Mouse (Mus musculus): ENCODE measurements around the gene Ier2. TPM values are rescaled to one million over a fixed set of nuclear protein-coding genes. Genes with fewer than 3 reads are reported as not detected.
A peak's percentile ranks its signal among the peaks of the same experiment; 100 is the strongest.
"Not testable (repeated sequence)": the region's sequence is repeated elsewhere in the genome, so short reads cannot be mapped to it uniquely, and the experiment has no call there.

Gene Ier2
- polyA plus RNA-seq, 1 experiment: 14.7 TPM

DNA sequence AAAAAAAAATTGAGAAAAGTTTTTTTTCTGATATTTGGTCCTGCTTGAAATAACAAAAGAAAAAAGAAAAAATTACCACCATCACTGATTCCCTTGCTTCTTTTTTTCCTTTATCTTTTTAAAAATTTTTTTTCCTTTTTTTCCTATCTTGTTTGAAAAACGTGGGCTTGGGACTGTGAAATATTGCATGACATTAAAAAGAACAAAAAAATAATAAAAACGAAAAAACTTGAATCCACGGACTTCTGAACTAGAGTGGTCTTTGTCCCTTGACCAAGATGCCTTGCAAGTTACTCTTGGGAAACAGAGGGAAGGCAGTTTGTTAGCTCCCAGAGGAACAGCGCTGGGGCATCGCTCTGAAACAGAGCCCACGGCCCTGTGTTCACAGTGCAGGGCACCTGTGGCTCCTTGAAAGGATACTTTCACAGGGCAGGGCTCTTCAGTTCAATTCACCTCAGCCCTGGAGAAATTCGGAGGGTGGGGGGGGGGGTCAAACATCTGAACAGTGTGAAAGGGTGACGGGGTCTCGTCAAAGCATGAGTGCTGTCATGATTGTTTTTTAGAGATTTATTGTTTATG, 22.6 kb downstream of the Ier2 start:
- DNase-seq (ENCODE audit: low spot score): no peak

DNA sequence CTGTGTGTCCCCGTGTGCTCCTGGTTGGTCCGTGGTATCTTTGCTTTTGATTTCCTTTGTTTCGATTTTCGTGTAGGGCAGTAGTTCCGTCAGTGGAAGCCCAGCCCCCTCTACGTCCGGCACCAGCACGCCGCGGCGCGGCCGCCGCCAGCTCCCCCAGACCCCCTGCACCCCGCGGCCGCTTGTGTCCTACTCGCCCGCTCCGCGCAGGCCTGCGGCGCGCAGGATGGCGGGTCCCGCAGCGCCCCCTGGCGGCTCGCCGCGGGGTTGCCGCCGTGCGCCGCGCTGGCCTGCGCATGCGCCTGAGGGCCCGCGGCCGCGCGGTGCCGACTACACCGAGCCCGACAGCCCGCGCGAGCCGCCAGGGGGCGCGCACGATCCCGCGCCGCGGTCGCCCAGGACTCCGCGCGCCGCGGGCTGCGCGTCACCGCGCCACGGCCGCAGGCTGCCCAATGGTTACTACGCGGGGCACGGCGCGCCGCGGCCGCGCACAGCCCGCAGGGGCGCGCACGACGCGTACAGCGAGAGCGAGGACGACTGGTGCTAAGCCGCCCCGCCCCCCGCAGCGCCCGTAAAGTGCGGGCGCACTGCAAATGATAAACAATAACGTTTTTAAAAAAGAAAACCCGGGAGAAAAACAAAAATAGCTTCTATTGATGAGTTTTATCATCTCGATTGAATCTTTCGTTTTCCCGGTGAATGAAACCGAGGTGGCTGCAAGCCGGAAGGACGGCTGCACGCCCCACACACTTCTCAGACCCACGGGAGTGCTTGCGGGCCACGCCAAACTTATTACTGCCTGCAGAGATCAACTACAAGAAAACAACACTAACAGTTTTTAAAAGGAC, 23.3 kb downstream of the Ier2 start:
- DNase-seq (ENCODE audit: low spot score): peak; percentile 97

DNA sequence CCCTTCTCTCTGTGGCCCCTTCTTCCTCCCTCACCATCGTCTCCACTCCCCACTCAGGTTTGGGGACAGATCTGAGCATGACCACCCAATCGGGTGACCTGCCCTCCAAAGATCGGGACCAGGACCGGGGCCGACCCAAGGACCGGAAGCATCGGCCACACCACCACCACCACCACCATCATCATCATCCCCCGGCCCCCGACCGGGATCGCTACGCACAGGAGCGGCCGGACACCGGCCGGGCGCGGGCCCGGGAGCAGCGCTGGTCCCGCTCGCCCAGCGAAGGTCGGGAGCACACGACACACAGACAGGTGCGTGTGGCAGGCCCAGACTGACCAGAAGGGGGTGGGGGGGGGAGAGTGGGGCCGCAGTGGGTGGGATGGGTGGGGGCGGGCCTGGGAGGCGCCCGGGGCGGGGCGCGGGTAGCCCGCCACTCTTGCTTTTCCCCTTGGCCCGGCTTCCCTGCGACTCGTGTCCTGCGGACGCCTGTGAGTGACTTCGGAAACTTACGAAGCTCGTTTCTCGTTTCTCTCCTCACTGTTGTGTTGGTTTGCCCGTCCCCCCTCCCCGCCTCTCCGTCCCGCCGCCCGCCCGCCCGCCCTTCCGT, 24.0 kb downstream of the Ier2 start:
- DNase-seq (ENCODE audit: low spot score): peak; percentile 51

DNA sequence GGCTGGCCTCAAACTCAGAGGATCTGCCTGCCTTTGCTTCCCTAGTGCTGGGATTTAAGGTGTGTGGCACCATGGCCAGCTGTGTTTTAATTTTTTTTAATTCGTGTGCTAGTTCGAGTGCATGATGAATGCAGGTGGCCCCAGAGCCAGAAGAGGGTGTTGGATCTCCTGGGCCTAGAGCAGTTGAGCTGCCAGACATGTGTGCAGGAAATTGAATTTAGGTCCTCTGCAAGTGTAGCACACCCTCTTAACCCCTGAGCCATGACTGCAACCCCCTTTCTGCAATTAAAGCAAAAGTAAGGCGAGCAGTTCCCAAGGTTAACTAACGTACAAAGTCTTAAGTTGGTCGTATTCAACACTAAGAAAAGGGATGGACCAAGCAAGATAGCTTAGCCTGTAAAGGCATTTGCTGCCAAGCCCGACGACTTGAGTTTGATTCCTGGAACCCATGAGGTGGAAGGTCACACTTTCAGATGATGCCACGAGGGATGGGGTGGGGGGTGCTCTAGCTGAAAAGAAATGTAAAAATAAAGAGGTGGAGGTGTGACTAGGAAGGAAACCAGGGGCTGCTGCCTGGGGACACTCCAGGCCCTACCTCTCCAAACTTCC, 24.6 kb downstream of the Ier2 start:
- no peak for DNase-seq (ENCODE audit: low spot score)

DNA sequence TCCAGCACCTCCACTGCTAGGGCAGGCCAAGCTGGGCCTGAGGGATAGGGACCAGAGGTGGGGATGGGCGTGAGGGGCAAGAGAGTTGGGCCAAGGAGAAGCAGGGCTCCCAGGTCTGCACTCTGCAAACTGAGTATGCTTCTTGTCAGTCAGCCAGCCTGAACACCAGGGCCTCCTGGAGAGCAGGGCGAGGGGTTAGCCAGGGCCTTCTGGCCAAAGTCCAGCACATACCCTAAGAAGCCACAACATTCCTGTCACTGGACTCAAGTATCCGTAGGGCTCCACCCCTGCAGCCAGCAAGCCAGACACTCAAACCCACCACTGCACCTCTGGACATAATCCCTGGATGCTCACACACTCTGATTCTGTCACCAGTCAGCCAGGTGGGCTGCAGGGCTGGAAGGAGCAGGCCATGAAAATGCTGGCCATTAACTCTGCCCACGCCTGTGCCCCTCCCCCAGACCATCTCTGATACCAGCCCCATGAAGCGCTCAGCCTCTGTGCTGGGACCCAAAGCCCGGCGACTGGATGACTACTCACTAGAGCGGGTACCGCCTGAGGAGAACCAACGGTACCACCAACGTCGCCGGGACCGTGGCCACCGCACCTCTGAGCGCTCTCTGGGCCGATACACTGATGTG, 26.5 kb downstream of the Ier2 start:
- DNase-seq (ENCODE audit: low spot score): no peak

DNA sequence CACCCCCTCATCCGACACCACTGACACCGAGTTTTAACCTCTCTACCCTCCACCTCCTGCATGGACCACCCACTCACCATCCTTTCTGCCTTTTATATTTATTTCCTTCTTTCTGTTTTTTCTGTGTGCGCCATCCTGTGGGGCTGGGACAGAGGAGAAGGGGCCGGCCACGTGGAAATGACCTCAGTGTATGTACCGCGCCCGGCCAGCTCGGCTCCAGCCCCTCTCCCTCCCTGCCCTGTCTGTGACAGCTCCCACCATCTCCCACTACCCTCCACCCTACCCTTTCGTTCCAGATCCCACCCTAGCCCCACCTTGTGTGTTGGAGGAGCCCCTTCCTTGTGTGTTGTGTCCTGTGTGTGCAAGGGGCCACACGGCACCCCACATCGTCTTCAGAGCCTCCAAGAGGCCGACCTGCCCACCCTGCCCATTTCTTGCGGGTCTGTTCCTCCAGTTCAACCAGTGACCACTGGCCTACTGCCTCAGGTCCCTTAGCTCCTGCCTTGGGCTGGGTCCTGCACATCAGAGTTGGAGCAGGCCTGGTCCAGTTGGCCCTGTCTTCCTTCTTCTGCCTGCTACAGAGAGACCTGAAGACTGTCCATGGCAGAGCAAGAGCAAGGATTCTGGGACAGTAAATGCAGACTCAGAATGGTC, 27.1 kb downstream of the Ier2 start:
- DNase-seq (ENCODE audit: low spot score): no peak

DNA sequence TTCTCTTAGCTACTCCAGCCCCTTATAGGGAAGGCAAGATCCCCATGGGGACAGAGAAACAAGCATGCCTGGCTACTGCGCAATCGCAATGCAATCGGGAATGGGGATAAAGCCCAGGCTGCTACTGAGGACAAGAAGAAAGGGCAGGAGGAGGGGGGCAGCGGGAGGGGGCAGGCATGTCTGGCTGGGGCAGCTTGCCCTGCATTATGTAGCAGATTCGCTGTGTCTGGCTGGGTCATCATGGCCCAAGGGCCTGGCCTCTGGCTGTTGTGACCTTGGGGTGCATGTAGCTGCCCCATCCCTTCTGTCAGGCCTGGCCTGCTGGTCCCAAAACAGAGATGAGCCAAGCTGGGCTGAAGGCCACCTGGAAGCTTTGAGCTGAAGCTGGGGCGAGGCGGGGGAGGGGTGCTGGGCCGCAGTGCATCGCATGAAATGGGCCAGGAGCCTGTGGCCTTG, 27.8 kb downstream of the Ier2 start:
- no peak for DNase-seq (ENCODE audit: low spot score)

DNA sequence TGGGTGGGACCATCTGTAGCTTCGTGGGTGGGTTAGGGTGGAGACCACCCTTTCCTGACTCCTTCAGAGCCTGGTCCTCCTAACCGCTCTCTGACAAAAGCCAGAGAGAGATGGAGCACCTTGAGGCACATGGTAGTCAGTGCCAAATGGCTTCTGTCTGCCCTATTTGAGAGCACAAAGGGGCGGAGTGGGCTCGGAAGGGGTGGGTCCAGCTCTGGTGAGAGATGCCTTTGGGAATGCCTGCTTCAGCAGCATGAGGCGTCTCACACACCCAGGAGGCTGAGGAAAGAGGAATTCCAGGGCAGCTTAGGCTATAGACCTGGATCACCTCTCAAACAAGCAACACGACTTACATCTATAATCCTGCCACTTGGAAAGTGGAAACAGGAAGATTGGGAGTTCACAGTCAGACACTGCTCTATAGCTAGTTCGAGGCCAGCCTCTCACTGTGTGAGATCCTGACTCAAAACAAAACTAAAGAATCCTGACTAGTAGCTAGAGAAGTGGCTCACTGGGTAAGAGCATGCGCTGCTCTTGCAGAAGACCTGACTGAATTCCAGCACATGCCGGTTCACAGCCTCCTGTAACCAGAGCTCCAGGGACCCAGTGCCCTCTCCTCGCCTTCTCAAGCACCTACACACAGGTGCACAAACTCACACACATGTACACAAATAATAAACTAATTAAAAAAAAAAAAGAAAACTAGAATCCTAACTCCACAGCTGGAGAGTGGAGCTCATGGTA, 28.6 kb downstream of the Ier2 start:
- DNase-seq (ENCODE audit: low spot score): no peak

DNA sequence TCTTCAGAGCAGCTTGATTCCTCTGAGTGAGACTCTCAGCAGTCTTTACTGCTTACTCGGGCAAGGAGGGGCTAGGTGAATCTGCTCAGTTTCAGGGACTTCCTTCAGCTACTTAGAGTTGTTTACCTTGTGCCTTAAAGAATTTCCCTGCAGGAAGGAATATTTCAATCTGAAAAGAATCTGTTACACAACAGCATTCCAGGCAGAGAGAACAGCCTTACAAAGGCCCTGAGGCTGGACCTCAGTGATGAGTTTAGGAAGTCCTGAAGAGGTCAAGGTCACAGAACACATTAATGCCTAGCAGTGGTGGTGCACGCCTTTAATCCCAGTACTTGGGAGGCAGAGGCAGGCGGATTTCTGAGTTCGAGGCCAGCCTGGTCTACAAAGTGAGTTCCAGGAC, 30.8 kb downstream of the Ier2 start:
- DNase-seq (ENCODE audit: low spot score): no peak

DNA sequence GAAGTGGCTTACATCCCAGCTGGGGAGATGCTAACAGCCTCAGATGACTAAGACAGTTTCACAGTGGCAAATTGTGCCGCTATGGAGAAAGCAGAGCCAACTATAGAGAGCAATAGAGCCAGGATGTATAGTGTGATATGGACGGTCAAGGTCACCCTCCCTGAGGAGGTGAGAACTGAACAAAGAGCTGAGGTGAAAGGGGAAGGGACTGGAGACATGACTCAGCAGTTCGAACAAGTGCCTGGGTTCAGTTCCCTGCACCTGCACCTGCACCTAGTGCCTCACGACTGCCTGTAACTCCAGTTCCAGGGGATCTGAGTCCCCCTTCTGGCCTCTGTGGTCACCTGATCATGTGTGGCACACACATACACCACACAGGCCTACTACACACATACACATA, 32.5 kb downstream of the Ier2 start:
- no peak for DNase-seq (ENCODE audit: low spot score)

DNA sequence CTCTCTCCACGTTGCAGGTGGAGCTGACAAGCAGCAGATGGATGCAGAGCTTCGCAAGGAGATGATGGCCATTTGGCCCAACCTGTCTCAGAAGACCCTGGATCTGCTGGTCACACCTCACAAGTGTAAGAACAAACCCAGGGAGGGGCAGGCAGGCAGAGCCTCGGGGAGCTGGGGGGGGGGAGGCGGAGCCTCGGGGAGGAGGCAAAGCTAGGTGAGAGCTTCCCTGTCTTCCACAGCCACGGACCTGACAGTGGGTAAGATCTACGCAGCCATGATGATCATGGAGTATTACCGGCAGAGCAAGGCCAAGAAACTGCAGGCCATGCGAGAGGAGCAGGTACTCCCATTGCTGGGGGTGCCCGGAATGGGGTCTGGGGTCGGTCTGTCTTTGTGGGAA, 33.1 kb downstream of the Ier2 start:
- no peak for DNase-seq (ENCODE audit: low spot score)

DNA sequence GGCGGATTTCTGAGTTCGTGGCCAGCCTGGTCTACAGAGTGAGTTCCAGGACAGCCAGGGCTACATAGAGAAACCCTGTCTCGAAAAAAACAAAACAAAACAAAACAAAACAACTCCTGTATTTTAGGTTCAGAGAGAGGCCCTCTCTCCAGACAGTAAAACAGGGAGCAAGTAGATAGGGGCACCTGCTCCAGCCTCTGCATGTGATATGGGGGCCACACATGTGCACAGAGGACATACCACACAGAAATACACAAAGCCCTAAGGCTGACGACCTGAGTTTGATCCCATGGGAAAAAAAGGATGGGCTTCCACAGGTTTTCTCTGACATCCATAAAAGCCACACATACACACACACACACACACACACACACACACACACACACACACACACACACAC, 39.2 kb downstream of the Ier2 start:
- not testable (repeated sequence) for DNase-seq (ENCODE audit: low spot score)

DNA sequence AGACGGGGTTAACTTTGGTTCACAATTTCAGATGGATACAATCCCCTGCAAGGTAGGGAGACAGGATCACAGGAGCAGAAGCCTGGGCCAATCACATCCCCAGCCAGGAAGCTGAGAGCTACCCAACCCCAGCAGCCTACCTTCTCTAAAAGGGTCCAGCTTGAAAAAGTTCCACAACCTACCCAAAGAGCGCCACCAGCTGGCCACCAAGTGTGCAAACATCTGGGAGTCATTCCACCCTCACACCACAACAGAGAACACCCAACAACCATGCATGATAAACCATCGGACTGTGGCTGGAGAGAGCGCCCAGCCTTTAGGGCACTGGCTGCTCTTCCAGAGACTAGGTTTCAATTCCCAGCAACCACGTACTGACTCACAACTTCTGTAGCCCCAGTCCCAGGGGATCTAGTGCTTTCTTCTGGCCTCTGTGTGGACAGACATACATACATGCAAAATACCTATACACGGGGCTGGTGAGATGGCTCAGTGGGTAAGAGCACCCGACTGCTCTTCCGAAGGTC, 41.5 kb downstream of the Ier2 start:
- DNase-seq (ENCODE audit: low spot score): no peak

DNA sequence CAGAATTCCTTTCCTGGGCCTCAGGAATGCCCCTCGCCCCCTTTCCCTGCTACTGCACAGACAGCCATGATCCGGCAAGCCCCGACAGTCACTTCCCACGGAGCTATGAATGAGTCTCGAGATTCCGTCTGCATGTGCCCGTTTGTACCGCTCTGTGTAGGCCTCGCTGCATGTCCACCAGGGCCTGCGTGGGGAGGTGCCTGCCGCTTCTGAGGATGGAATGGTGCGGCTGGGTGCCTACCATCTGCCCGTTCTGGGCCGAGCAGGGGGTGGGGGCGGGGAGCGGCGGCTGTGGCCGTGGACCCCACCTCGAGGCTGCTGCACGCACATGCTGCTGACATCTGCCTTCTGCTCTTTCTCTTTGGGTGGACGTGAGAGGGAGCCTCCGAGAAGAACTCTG, 45.6 kb downstream of the Ier2 start:
- no peak for DNase-seq (ENCODE audit: low spot score)

DNA sequence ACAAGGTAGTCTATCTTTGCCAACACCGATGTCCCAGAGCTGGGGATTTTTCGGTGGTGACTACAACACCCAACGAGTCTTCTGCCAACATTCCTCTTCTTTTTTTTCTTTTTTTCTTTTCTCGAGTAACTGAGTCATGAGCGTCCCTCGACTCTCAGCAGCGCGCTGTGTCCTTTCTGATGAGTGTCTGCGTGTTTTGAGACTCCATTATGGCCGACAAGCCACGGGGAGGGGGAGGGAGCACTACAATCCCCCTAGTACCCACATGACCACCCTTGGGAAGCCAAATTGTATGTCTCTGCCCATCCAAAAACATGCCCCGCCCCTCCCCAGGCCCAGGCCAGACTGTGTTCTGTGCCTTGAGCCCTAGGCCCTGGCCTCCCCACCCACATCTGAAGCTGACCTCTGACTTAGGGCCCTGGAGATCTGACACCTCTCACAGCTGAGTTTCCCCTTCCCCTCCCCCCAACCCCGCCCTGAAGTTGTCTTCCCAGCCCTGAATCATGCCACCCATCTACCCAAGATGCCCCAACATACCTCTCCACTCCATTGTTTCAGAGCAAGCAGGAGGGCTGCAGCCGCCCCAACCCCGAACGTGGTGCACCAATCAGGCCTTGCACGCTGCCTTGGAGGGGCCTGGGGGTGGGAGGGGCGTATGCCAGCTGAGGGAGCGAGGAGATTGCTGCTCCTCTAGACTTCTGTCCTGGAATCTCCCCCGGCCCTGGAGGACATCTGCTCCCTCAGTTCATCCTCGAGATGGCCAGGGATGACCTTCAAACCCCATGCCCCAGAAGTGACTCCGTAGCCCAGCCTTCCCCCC, 46.8 kb downstream of the Ier2 start:
- no peak for DNase-seq (ENCODE audit: low spot score)

DNA sequence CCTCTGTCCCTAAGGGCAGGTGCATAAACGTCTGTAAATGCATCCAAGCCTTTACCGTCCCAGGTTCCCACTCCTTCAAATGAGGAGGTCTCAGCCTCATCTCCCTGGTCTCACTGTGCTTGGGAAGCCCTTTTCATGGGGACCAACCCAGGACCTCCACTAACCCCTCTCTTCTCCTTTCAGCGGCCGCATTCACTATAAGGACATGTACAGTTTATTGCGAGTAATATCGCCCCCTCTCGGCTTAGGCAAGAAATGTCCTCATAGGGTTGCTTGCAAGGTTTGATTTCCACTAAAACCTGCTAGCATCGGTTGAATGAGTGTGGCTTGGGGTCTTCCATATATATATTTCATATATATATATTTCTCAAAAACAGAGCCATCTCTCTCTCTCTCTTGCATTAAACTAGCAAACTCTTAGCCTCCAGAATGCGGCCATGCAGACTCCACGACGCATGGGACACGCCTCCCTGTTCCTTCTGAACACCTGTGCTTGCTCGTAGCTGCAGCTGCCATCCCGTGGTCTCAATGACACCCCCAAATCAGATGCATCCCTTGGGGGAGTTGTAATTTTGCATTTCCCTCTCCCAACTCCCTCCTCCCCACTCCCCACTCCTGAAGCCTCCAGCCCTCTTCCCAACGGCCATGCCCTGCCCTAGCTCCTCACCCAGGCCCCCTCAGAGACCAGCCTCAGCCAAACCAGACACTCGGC, 48.0 kb downstream of the Ier2 start:
- DNase-seq (ENCODE audit: low spot score): no peak
